Mouse (Mus musculus): ENCODE results near the gene Ift81. TPM values are rescaled to one million over a fixed set of nuclear protein-coding genes. Genes with fewer than 3 reads are reported as not detected.

Gene Ift81
- total RNA-seq, 2 experiments from 2014 or later, result not detected

- ATAC-seq (replicated peaks; ENCODE audit: low FRiP score, poor library complexity, severe bottlenecking), result 0 out of 2 replicates have a peak, but pooled peaks have one; percentile 54
These were observed 12.9 kb upstream of the Ift81 start for GRCm38 (mm10) chr5:122627243-122627642.

- no peak for ATAC-seq (replicated peaks; ENCODE audit: low FRiP score, poor library complexity, severe bottlenecking)
These were observed 11.4 kb upstream of the Ift81 start for GRCm38 (mm10) chr5:122625565-122626252.

- no peak for ATAC-seq (replicated peaks; ENCODE audit: low FRiP score, poor library complexity, severe bottlenecking)
These were observed 10.7 kb upstream of the Ift81 start for GRCm38 (mm10) chr5:122624952-122625479.

- no peak for ATAC-seq (replicated peaks; ENCODE audit: low FRiP score, poor library complexity, severe bottlenecking)
These were observed 9.5 kb upstream of the Ift81 start for GRCm38 (mm10) chr5:122623861-122624260.

- no peak for ATAC-seq (replicated peaks; ENCODE audit: low FRiP score, poor library complexity, severe bottlenecking)
These were observed 8.2 kb upstream of the Ift81 start for GRCm38 (mm10) chr5:122622526-122622925.

- no peak for ATAC-seq (replicated peaks; ENCODE audit: low FRiP score, poor library complexity, severe bottlenecking)
These were observed 7.1 kb upstream of the Ift81 start for GRCm38 (mm10) chr5:122621376-122621886.

GRCm38 (mm10) chr5:122619686-122620296 lies 5.5 kb upstream of the Ift81 start:
- ATAC-seq (replicated peaks; ENCODE audit: low FRiP score, poor library complexity, severe bottlenecking), result no peak

GRCm38 (mm10) chr5:122617718-122618117 lies 3.4 kb upstream of the Ift81 start:
- ATAC-seq (replicated peaks; ENCODE audit: low FRiP score, poor library complexity, severe bottlenecking), result no peak

GRCm38 (mm10) chr5:122611651-122612050 lies 2.7 kb downstream of the Ift81 start:
- ATAC-seq (replicated peaks; ENCODE audit: low FRiP score, poor library complexity, severe bottlenecking), result no peak

- no peak for ATAC-seq (replicated peaks; ENCODE audit: low FRiP score, poor library complexity, severe bottlenecking)
These were observed 9.4 kb downstream of the Ift81 start for GRCm38 (mm10) chr5:122604894-122605293.

- ATAC-seq (replicated peaks; ENCODE audit: low FRiP score, poor library complexity, severe bottlenecking), result no peak
These were observed 12.1 kb downstream of the Ift81 start for GRCm38 (mm10) chr5:122602233-122602632.

- no peak for ATAC-seq (replicated peaks; ENCODE audit: low FRiP score, poor library complexity, severe bottlenecking)
These were observed 18.8 kb downstream of the Ift81 start for GRCm38 (mm10) chr5:122595470-122595869.

GRCm38 (mm10) chr5:122589891-122590290 lies 24.4 kb downstream of the Ift81 start:
- ATAC-seq (replicated peaks; ENCODE audit: low FRiP score, poor library complexity, severe bottlenecking), result no peak

- ATAC-seq (replicated peaks; ENCODE audit: low FRiP score, poor library complexity, severe bottlenecking), result no peak
These were observed 28.8 kb downstream of the Ift81 start for GRCm38 (mm10) chr5:122585546-122585945.

- ATAC-seq (replicated peaks; ENCODE audit: low FRiP score, poor library complexity, severe bottlenecking), result no peak
These were observed 30.2 kb downstream of the Ift81 start for GRCm38 (mm10) chr5:122584093-122584492.

GRCm38 (mm10) chr5:122576683-122577329 lies 37.5 kb downstream of the Ift81 start:
- no peak for ATAC-seq (replicated peaks; ENCODE audit: low FRiP score, poor library complexity, severe bottlenecking)

- ATAC-seq (replicated peaks; ENCODE audit: low FRiP score, poor library complexity, severe bottlenecking), result no peak
These were observed 42.3 kb downstream of the Ift81 start for GRCm38 (mm10) chr5:122572001-122572400.

- no peak for ATAC-seq (replicated peaks; ENCODE audit: low FRiP score, poor library complexity, severe bottlenecking)
These were observed 47.7 kb downstream of the Ift81 start for GRCm38 (mm10) chr5:122566626-122567025.

GRCm38 (mm10) chr5:122560654-122561053 lies 53.7 kb downstream of the Ift81 start:
- ATAC-seq (replicated peaks; ENCODE audit: low FRiP score, poor library complexity, severe bottlenecking), result no peak

GRCm38 (mm10) chr5:122558127-122558526 lies 56.2 kb downstream of the Ift81 start:
- ATAC-seq (replicated peaks; ENCODE audit: low FRiP score, poor library complexity, severe bottlenecking), result no peak

GRCm38 (mm10) chr5:122555107-122555506 lies 59.2 kb downstream of the Ift81 start:
- ATAC-seq (replicated peaks; ENCODE audit: low FRiP score, poor library complexity, severe bottlenecking), result no peak
